ENCODE assay signal across 13 mouse cellular contexts in genomic region chr9:68116221-68116741, GRCm38 (mm10).
DNase-seq lines count a peak whose midpoint lies in the region; ATAC-seq and TF ChIP-seq lines count a peak whose summit lies in the region.
"Had no signal": no experiment of that assay in that cellular context is flagged by ENCODE, and none has a peak within 500 bp of the region (broad histone marks: within the 10 kb centered on the region; RNA-seq: fewer than 3 reads in every experiment).

No protein-coding gene starts in this region.

- no peak overlapping the region for H3K4me3 ChIP-seq in kidney, adult 2 months (ENCODE audit: insufficient read depth, low read depth, low read length)
- H3K4me3 ChIP-seq in kidney, embryonic 16.5 days (ENCODE audit: low read length): no peak overlapping the region
- no peak overlapping the region for H3K4me3 ChIP-seq in hindbrain, embryonic 16.5 days (ENCODE audit: low read length)
- H3K4me3 ChIP-seq: embryonic facial prominence, embryonic 12.5 days; liver, embryonic 13.5 days; neural tube, embryonic 13.5 days had no signal

- TF ChIP-seq POLR2A in kidney, adult 2 months (IDR thresholded peaks at IDR 0.05; ENCODE audit: low read depth, low read length): no peak

- DNase-seq in kidney, adult 2 months: peak; percentile 56
- peak; percentile 24 for DNase-seq in brain, embryonic 18.5 days (ENCODE audit: low read depth, low spot score)
- peak; percentile 52 for DNase-seq in cerebellum, adult 9-10 months
- peak; percentile 11 for DNase-seq in layer of hippocampus, adult 9-11 months
- DNase-seq in adipocyte (ENCODE audit: low spot score): no peak
- DNase-seq: heart, postnatal 14 days; liver, embryonic 13.5 days; thymus, adult 2 months had no signal

- WGBS in kidney, adult 2 months: 57% methylated on average over 10 of the region's 10 CpGs
- WGBS in kidney, embryonic 16.5 days: 47% methylated on average over 10 of the region's 10 CpGs
- 61% methylated on average over 10 of the region's 10 CpGs for WGBS in hindbrain, embryonic 16.5 days

- H3K4me1 ChIP-seq in kidney, adult 2 months (ENCODE audit: control insufficient read depth, insufficient read depth, low read length): no peaks in the 10 kb centered on the region; the same call in 1 of the 2 replicates
- H3K4me1 ChIP-seq in kidney, embryonic 16.5 days (ENCODE audit: insufficient read depth, low read length): no peaks in the 10 kb centered on the region
- no peaks in the 10 kb centered on the region for H3K4me1 ChIP-seq in hindbrain, embryonic 16.5 days (ENCODE audit: control insufficient read depth, insufficient read depth, low read depth, low read length)
- H3K4me1 ChIP-seq: embryonic facial prominence, embryonic 12.5 days; liver, embryonic 13.5 days had no signal

- no peaks in the 10 kb centered on the region for H3K9me3 ChIP-seq in kidney, embryonic 16.5 days (ENCODE audit: low read length)
- H3K9me3 ChIP-seq in hindbrain, embryonic 16.5 days (ENCODE audit: control insufficient read depth, low read length): no peaks in the 10 kb centered on the region
- H3K9me3 ChIP-seq: embryonic facial prominence, embryonic 12.5 days; liver, embryonic 13.5 days; neural tube, embryonic 13.5 days had no signal

- H3K4me2 ChIP-seq in kidney, embryonic 16.5 days (replicated peaks; ENCODE audit: low read depth, low read length): no peak overlapping the region
- H3K4me2 ChIP-seq in hindbrain, embryonic 16.5 days (ENCODE audit: low read length): no peak overlapping the region
- H3K4me2 ChIP-seq: embryonic facial prominence, embryonic 12.5 days; liver, embryonic 13.5 days; midbrain, embryonic 11.5 days; neural tube, embryonic 13.5 days had no signal

- H3K27ac ChIP-seq in kidney, adult 2 months (ENCODE audit: insufficient read depth, low read depth, low read length): no peak overlapping the region
- no peak overlapping the region for H3K27ac ChIP-seq in kidney, embryonic 16.5 days (ENCODE audit: low read length)
- H3K27ac ChIP-seq in hindbrain, embryonic 16.5 days (ENCODE audit: low read depth, low read length): no peak overlapping the region
- H3K27ac ChIP-seq: embryonic facial prominence, embryonic 12.5 days; liver, embryonic 13.5 days; neural tube, embryonic 13.5 days had no signal

- H3K36me3 ChIP-seq in kidney, adult 2 months (ENCODE audit: control insufficient read depth, insufficient read depth, low read length): no peaks in the 10 kb centered on the region
- no peaks in the 10 kb centered on the region for H3K36me3 ChIP-seq in kidney, embryonic 16.5 days (ENCODE audit: insufficient read depth, low read length)
- no peaks in the 10 kb centered on the region for H3K36me3 ChIP-seq in hindbrain, embryonic 16.5 days (ENCODE audit: control insufficient read depth, insufficient read depth, low read length)
- H3K36me3 ChIP-seq: embryonic facial prominence, embryonic 12.5 days; liver, embryonic 13.5 days; neural tube, embryonic 13.5 days had no signal

- H3K27me3 ChIP-seq in kidney, adult 2 months (replicated peaks; ENCODE audit: control insufficient read depth, insufficient read depth, low read length): no peaks in the 10 kb centered on the region
- H3K27me3 ChIP-seq in kidney, embryonic 16.5 days (ENCODE audit: insufficient read depth, low read length): no peaks in the 10 kb centered on the region
- H3K27me3 ChIP-seq in hindbrain, embryonic 16.5 days (replicated peaks; ENCODE audit: control insufficient read depth, insufficient read depth, low read length): no peaks in the 10 kb centered on the region
- H3K27me3 ChIP-seq: embryonic facial prominence, embryonic 12.5 days; liver, embryonic 13.5 days; neural tube, embryonic 13.5 days had no signal

- TF ChIP-seq CTCF in kidney, adult 2 months (conservative IDR thresholded peaks at IDR 0.05; ENCODE audit: insufficient read depth, insufficient read length, low read depth, low read length): no peak

- no peak for ATAC-seq in kidney, embryonic 16.5 days (ENCODE audit: low FRiP score, low TSS enrichment)
- ATAC-seq in hindbrain, embryonic 16.5 days: no peak; the same call in 1 of the 2 replicates

- H3K9ac ChIP-seq in kidney, embryonic 16.5 days (replicated peaks; ENCODE audit: low read length): no peak overlapping the region
- no peak overlapping the region for H3K9ac ChIP-seq in hindbrain, embryonic 16.5 days (ENCODE audit: low read depth, low read length)
- H3K9ac ChIP-seq: embryonic facial prominence, embryonic 12.5 days; liver, embryonic 13.5 days; neural tube, embryonic 13.5 days had no signal
